Mouse (Mus musculus) brown adipose tissue, adult 24 weeks (tissue): Measurements from ENCODE around the gene Rtkn. TPM values are rescaled to one million over a fixed set of nuclear protein-coding genes. Genes with fewer than 3 reads are reported as not detected.

Experiments
- H3K27ac ChIP-seq: fragments of 200-500 bp; replicated peaks from 2 replicates; pipeline ENCODE4 v1.5.1; 2012; ENCODE audit warnings: low read depth, mild to moderate bottlenecking, low read length
- H3K4me1 ChIP-seq: fragments of 200-500 bp; 2 replicates; pipeline ENCODE4 v1.6.1; 2012; ENCODE audit warnings: low read length, mixed read lengths; ENCODE audit not compliant: control insufficient read depth, insufficient read depth, insufficient read length
- H3K4me3 ChIP-seq: fragments of 200-500 bp; 2 replicates; pipeline ENCODE4 v1.5.1; 2012; ENCODE audit warnings: low read depth, mild to moderate bottlenecking, low read length, moderate library complexity; ENCODE audit not compliant: insufficient read depth
- polyA plus RNA-seq: library from polyadenylated mRNA; stranded (reverse); fragments of >200 nt; gene quantifications from 2 replicates; pipeline ENCODE4 v1.2.4, GENCODE M21; 2012; ENCODE audit not compliant: missing spikeins, insufficient read depth, insufficient read length

The Rtkn gene
- polyA plus RNA-seq, 1 experiment, result 4.5 TPM

DNA sequence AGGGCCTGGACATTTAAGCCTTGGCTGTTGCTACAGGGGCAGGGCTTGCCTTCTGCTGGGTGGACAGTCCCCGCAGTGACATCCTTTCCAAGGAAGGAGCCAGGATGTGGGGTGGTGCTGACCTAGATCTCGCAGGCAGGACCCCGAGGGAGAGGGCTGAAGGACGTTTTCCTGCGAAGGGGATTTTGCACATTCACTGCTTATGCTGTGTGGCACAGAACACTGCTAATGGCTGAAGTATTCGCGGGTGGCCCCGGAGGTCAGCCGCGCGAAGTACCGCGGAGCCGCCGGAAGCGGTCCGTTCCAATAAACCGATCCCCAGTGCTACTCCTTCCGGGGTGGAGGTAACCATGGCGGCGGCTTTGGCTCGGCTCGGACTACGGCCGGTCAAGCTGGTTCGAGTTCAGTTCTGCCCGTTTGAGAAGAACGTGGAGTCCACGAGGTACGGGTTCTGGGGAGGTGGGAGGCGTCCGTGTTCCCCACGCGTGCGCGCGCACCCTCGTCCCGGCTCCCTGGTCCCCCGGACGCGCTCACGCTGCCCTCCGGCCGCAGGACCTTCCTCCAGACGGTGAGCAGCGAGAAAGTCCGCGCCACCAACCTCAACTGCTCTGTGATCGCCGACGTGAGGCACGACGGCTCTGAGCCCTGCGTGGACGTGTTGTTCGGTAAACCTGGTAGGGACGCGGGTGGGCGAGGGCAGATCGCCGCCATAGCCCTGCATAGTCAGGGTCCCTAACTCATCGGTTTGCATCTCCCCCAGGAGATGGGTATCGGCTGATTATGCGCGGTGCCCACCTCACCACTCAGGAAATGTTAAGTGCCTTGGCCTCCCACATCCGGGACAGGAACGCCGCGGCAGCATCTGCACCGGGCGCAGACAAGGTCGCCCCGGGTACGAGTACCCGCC, 26.2 kb upstream of the Rtkn start, which contains the start of gene Mrpl53:
TSS of gene Mrpl53 (plus strand) at position 279 of the 907 bp plus-strand sequence.
- Histone ChIP-seq H3K4me1 (peaks cover 4% of the 10 kb centered on the region; the same call in 1 of the 2 replicates), H3K27ac (peak within 1 kb of the TSS; percentile 92), H3K4me3 (peak within 1 kb of the TSS; percentile 89)

DNA sequence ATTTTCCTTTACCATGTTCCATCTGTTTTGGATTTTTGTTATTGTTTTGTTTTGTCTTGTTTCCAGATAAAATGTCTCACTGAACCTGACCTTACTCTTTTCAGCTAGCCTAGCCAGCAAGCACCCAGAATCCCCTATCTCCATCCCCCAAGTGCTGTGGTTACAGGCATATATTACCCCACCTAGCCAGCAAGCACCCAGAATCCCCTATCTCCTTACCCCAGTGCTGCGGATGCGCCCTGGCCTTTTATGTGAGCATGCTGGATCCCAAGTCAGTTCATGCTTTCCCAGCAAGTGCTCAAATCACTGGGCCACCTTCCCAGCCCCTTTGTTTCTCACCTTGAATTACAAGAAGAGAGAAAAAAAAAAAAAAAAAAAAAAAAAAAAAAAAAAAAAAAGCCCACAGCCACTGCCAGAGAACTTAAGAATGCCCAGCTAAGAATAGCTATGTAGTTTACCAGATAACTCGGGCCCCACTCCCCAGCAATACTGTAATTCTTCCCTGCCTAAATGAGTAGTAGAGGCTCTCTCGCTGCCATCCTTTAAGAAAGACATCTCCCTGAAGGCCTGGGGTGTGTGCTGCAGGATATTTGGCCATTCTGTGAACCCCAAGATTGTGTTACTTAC, 23.6 kb upstream of the Rtkn start:
- Histone ChIP-seq H3K4me3 (no peak overlapping the region), H3K4me1 (peaks cover 7% of the 10 kb centered on the region; the same call in 1 of the 2 replicates), H3K27ac (no peak overlapping the region)

DNA sequence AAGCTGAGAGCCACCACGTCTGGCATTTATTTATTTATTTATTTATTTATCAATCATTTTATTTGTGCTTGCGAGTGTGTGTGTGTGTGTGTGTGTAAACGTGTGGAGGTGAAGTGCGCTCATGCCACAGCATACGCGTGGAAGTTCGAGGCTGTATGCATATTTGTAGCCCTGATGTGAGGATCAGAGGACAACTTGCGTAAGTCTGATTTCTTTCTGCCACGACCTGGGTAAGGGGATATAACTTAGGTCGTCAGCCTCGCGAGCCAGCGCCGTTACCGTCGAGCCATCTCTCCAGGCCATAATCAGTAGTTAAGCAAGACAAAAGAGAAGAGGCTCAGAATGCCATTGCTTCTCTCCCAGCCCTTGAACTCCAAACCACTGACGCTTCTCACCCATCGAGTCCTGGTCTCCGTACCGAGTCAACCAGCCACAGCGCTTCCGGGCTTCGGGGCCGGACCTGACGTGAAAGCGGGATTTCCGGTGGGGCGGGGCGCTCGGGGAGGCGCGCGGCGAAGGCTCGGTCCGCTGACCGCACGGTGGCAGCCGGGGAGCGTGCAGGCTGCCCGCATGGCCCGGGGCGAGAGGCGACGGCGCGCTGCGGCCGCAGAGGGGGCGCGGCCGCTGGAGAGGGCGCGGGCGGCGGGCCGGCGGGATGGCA, 20.1 kb upstream of the Rtkn start, which contains the start of gene Mogs:
TSS of gene Mogs (plus strand) at position 486 of the 661 bp plus-strand sequence.
- peak within 1 kb of the TSS; percentile 89 for H3K4me3 ChIP-seq
- peak within 1 kb of the TSS; percentile 94 for H3K27ac ChIP-seq
- H3K4me1 ChIP-seq, result peaks cover 8% of the 10 kb centered on the region; the same call in 1 of the 2 replicates

DNA sequence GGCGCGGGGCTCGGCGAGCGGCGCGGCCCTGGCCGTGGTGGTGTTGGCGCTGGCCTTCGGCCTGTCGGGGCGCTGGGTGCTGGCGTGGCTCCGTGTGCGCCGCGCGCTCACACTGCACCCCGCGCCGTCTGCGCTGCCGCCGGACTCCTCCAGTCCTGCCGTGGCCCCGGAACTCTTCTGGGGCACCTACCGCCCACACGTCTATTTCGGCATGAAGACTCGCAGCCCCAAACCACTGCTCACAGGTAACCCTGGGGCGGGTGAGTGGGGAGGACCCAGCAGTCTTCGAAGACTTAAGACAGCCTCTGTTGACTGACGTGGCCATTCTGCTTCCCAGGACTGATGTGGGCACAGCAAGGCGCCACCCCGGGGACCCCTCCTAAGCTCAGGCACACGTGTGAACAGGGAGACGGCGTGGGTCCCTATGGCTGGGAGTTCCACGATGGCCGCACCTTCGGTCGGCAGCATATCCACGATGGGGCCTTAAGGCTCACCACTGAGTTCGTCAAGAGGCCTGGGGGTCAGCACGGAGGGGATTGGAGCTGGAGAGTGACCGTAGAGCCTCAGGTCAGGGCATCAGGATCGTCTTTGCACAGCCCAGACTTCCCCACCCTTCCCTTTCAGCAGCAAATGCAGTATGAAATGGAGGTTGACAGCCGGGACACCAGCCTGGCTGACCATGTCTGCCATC, 19.4 kb upstream of the Rtkn start:
- H3K4me1 ChIP-seq, result peaks cover 8% of the 10 kb centered on the region; the same call in 1 of the 2 replicates
- H3K4me3 ChIP-seq, result peak overlapping the region; percentile 89
- no peak overlapping the region for H3K27ac ChIP-seq

DNA sequence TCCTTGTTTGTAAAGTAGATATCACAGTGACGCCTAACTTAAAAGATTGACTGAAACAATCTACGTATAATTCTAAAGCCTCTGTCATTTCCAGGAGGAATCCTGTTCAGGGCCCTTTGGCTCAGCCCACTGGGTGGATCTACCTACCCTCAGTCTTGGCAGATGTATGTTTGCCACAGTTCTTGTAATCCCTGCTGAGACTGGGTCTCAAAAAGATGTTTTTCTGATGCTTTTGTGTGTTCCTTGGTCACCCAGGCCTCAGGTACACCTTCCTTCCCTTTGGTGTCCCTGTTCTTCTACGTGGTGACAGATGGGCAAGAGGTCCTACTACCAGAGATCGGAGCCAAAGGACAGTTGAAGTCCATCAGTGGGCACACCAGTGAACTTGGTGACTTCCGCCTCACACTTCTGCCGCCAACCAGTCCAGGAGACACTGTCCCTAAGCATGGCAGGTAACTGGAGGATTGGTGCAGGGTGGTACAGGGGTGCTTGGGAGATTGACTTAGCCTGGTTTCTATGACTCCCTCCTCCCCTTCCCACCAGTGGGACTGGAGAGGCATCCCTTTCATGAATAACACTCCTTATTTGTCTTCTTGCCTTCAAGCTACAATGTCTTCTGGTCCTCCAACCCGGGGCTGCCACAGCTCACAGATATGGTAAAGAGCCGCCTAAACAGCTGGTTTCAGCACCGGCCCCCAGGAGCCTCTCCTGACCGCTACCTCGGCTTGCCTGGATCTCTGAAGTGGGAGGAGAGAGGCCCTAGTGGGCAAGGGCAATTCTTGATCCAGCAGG, 18.7 kb upstream of the Rtkn start:
- H3K4me3 ChIP-seq, result peak overlapping the region; percentile 89
- H3K4me1 ChIP-seq, result peaks cover 8% of the 10 kb centered on the region; the same call in 1 of the 2 replicates

DNA sequence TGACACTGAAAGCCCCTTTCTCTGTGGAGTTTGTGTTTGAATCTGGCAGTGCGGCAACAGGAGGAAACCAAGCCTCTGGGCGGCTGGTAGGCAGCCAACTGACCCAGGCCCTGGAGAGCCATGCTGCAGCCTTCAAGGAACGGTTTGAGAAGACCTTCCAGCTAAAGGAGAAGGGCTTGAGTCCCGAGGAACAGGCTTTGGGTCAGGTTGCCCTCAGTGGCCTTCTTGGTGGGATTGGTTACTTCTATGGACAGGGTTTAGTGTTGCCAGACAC, 18.2 kb upstream of the Rtkn start:
- no peak overlapping the region for H3K27ac ChIP-seq

More for the DNA sequence above, 18.7 kb upstream of the Rtkn start:
- no peak overlapping the region for H3K27ac ChIP-seq

DNA sequence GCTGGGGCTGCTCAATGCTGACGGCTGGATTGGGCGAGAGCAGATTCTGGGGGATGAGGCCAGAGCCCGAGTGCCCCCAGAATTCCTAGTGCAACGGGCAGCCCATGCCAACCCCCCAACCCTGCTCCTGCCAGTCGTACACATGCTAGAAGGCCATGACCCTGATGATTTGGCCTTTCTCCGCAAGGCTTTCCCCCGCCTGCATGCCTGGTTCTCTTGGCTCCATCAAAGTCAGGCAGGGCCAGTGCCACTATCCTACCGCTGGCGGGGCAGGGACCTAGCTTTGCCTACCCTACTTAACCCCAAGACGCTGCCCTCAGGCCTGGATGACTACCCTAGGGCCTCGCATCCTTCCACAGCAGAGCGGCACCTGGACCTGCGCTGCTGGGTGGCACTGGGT, 17.6 kb upstream of the Rtkn start:
- no peak overlapping the region; the same call in 1 of the 2 replicates for H3K4me3 ChIP-seq
- H3K27ac ChIP-seq, result no peak overlapping the region

More for the DNA sequence above, 18.2 kb upstream of the Rtkn start:
- H3K4me3 ChIP-seq, result no peak overlapping the region
- H3K4me1 ChIP-seq, result peaks cover 8% of the 10 kb centered on the region; the same call in 1 of the 2 replicates

DNA sequence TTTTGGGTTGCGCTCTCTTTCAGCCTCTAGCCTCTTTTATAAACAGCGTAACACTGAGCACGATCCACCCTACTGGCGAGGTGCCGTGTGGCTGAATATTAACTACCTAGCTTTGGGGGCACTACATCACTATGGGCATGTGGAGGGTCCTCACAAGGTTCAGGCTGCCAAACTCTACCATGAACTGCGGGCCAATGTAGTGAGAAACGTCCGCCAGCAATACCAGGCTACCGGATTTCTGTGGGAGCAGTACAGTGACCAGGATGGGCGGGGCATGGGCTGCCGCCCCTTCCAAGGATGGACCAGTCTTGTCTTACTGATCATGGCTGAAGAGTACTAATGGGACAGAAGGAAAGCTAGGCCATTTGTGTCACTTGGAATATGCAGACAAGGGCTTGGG, 16.9 kb upstream of the Rtkn start:
- Histone ChIP-seq H3K4me1 (peaks cover 8% of the 10 kb centered on the region; the same call in 1 of the 2 replicates), H3K4me3 (no peak overlapping the region), H3K27ac (no peak overlapping the region)

More for the DNA sequence above, 17.6 kb upstream of the Rtkn start:
- peaks cover 8% of the 10 kb centered on the region; the same call in 1 of the 2 replicates for H3K4me1 ChIP-seq

DNA sequence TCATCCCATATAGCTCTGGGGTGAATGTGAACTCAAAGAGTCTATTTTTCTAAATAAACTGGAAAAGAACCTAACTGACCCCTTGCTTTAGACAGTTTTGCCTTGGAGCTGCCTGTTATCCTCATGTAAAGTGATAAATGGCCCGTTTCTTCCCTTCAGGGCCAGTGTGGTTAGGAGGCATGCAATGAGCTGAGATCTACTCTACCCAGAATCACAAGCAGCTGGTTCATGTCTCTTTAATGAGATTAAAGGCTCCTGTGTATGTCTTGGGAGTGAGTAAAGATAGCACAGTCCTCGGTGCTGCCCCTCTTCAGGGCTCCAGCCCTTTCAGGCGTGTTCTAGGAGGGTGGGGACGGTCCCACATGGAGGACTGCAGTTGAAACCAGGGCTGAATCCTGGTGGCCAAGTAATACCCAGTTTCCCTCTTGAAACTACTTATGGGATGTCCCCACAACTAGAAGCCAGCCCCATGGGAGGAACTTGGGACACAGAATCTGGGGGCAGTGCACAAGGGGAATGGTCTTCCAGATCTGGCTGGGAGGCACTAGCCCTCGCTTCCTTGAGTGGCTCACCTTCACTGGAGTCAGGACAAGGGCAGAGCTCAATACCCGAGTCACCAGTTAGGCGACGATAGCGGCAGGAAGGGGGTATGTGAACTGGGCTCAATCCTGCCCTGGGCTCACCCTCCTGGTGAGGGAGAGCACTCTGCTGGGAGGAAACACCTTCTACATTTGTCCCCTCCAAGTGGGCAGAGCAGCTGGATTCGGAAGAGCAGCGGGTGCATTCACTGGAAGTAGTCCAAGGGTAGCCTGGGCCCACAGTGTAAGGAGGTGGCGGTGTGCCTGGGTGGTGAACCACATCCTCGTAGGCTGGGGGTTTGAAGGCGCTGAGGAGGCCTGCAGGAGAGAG, 16.2 kb upstream of the Rtkn start:
- Histone ChIP-seq H3K4me3 (no peak overlapping the region), H3K27ac (no peak overlapping the region), H3K4me1 (peaks cover 8% of the 10 kb centered on the region; the same call in 1 of the 2 replicates)

DNA sequence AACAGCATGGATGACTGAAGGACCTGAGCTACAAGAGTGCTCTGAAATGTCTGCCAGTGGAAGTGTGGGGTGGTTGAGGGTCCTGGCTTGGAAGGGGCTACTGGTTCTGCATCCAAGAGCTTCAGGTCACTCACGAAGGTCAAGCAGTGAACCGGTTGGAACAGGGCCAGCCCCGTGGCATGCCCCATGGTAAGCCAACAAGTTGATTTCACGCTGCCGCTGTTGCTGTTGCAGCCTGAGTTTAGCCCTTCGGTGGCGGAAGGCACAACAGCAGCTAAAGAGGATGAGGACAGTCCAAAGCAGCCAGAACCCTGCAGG, 15.6 kb upstream of the Rtkn start:
- Histone ChIP-seq H3K27ac (no peak overlapping the region), H3K4me1 (peaks cover 12% of the 10 kb centered on the region; the same call in 1 of the 2 replicates), H3K4me3 (no peak overlapping the region; the same call in 1 of the 2 replicates)

DNA sequence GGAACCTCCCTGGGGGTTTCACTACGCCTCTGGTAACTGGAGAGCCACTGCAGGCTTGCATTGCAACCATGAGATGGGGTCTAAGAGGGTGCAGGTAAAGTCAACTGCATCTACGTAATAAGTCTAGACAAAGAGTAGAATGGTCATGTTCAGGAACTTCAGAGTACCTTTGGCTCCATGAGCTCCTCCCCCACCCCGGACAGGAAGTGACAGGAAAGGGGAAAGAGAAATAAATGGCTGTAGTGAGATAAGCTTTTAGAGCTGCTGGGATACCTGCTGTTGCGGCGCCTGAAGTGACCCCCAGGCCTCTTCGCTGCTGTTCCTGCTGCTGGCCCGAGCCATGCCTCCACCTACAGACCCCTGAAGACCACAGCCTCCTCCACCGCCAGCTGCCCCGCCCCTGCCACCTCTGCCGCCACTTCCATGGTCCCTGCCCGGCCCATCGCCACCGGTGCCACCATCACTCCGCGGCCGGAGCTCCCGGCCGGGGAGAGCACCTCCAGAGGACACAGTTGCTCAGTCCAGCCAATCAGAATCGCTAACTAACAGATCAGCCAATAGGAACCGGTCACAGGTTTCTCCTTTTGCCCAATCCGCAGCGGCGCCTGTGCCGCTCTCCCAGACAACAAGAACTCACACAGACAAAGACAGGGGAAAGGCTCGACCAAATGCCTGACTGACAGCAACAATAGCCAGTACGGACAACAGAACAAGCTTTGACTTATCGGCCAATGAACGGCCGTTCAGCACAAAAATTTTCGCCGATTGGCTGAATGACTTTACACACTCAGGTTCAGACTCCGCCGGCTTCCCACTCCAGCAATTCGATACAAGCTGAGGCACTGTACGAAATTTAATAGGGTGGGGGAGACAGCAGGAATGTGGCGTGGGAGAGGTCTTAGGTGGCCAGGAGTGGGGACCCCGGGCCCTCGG, 14.1 kb upstream of the Rtkn start, which contains the start of gene Wbp1:
TSS of gene Wbp1 (minus strand) at position 630 of the 933 bp plus-strand sequence.
- no peak within 1 kb of the TSS; the same call in 1 of the 2 replicates for H3K27ac ChIP-seq
- H3K4me3 ChIP-seq, result peak within 1 kb of the TSS; percentile 69
- peaks cover 8% of the 10 kb centered on the region; the same call in 1 of the 2 replicates for H3K4me1 ChIP-seq
